Mouse (Mus musculus): Measurements from ENCODE around the gene Slc7a7.
"Not testable (repeated sequence)": the region's sequence is repeated elsewhere in the genome, so short reads cannot be mapped to it uniquely, and the experiment has no call there.

Gene Slc7a7

DNA sequence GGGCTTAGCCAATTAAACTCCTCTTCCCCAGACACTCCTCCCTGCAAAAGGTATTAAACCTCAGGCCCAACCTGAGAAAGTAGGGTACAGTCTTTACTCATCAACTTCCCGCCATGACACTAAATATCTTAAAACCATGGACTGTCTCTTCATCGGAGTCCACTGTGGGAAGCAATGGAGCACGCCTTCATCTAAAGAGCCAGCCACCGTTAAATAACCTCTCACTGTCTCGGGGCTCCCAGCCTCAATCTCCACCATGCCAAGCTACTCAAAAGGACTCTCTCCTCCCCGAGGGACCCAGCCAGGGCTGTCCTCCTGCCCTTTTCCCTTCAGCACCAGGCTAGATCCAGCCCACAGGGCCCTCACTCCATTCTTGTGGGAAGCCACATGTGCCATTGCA is 47.0 kb downstream of the Slc7a7 start:
- DNase-seq: no peak

GRCm38 (mm10) chr14:54369372-54369771 is 48.2 kb downstream of the Slc7a7 start:
- no peak for DNase-seq

GRCm38 (mm10) chr14:54367429-54368060 is 50.0 kb downstream of the Slc7a7 start:
- peak; percentile 50 to 65 for DNase-seq

DNA sequence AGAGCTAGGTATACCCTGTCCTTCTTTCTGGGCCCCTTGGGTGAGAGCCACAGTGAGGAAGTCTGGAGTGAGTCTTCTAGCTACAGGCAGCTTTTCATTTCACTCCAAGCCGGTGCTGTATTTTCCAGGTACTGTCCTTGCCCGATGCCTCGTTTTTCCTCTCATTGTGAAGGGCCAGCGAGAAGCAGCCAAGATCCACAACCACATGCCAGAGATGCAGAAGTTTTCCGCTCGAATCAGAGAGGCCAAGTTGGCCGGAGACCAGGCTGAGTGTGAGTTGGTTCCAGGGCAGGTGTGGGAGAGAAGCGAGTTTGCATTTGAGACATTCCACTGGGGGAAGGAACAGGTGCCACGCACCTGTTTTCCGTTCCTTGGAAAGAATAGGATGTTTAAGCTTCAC is 51.0 kb downstream of the Slc7a7 start:
- peak in 1 of 2 experiments; percentile 1 for DNase-seq

GRCm38 (mm10) chr14:54365026-54365645 is 52.4 kb downstream of the Slc7a7 start:
- DNase-seq: peak in 1 of 2 experiments; percentile 3

GRCm38 (mm10) chr14:54363156-54363555 is 54.4 kb downstream of the Slc7a7 start:
- no peak for DNase-seq

GRCm38 (mm10) chr14:54360577-54361340 is 56.8 kb downstream of the Slc7a7 start, which contains the start of gene Oxa1l:
Gene Oxa1l (plus strand): TSS chr14:54360834.
- DNase-seq: peak; percentile 95

DNA sequence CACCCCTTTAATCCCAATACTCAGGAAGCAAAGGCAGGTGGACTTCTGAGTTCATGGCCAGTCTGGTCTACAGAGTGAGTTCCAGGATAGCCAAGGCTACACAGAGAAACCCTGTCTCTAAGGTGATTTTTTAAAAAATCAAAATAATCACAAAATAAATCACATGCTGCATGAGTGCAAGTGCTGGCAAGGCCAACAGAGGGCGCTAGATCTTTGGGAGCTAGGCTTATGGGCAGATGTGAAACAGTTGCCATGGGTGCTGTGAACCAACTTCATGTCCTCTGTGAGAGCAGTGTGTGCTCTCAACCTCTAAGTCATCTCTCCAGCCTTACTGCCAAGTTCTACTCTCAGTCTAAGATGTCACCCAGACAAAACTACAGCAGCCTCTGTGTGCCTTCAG is 63.2 kb downstream of the Slc7a7 start:
- no peak for DNase-seq

DNA sequence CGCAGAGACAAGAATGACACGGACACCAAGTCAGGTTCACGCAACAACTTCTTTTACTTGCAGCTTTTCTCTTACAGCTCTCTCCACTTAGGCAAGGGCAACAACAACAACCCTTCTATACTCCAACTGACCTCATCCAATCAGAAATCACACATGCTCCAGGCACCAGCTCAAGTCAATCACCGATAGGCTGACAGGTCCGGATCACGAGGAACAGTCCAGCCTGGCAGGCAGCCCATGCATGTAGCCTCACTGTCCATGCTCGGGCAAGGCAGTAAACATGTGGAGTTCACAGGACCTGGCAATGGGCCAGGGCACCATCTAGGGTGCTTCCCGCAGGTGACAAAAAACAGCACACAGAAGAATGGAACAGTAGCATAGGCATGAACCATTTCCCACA is 65.3 kb downstream of the Slc7a7 start:
- DNase-seq: no peak

- DNase-seq: not testable (repeated sequence)
These were observed 66.6 kb downstream of the Slc7a7 start for GRCm38 (mm10) chr14:54350773-54351541.

GRCm38 (mm10) chr14:54341807-54342206 is 75.8 kb downstream of the Slc7a7 start:
- DNase-seq: not testable (repeated sequence)

GRCm38 (mm10) chr14:54340836-54341235 is 76.7 kb downstream of the Slc7a7 start:
- DNase-seq: no peak

GRCm38 (mm10) chr14:54333452-54334189 is 84.0 kb downstream of the Slc7a7 start:
- DNase-seq: peak in 1 of 2 experiments; percentile 22

DNA sequence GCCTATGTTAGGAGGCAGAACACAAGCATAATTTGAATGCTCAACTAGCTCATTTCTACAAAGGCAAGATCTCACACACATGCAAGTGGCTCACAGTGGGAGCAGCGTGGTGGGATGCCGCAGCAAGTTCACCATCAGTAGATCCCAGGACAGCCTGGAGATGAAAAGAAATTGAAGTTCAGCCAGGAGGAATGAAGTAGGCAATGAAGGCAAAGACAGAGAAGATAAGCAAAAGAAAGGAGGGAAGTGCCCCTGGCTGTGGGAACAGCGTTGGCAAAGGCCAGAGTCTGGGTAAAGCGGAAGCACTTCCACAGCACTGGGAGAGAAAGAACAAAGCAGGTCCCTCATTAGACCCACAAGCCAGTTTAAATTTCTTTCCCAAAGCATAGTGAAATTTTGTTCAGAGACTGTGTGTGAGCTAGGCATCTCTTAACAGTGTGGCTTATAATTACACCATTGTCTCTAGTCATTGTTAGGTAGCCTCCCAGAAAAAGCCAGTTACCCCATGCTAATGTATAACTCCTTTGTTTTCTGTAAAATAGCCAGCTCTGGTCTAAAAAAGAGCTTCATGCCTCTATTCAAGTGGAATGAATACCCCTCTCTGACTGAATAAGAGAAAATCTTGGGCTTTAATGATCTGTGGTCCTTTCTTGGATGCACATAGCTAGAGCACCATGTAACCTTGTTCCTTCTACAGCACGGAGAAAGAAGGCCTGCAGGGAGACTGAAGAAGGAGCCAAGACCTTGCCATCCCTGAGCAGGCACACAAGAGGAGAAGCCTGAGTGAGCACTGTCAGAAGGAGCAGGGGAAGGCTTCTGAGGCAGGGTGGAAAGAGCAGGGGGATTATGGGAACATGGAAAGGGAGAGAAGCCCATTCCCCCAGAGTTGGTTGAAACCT is 85.2 kb downstream of the Slc7a7 start:
- no peak for DNase-seq

DNA sequence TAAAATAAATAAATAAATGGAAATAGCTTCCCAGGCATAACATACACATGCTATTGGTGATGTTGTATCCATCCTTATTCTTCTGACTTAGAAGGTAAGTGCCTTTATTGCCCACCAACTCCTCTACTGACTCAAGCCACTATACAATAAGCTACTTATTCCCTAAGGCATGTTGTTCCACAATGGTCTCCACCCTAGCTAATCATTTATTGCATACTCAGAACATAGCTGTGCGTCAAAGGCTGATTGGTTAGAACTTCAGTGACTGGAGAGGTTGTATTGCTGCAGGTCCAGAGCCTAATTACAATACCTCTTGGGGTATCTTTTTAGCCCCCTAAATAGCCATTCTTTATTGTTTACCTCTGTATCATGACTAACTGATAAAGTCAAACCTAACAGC is 86.4 kb downstream of the Slc7a7 start:
- no peak for DNase-seq

- no peak for DNase-seq
These were observed 88.4 kb downstream of the Slc7a7 start for GRCm38 (mm10) chr14:54329201-54329600.

GRCm38 (mm10) chr14:54328548-54328947 is 89.0 kb downstream of the Slc7a7 start:
- no peak for DNase-seq

GRCm38 (mm10) chr14:54324486-54324885 is 93.1 kb downstream of the Slc7a7 start:
- DNase-seq: no peak

DNA sequence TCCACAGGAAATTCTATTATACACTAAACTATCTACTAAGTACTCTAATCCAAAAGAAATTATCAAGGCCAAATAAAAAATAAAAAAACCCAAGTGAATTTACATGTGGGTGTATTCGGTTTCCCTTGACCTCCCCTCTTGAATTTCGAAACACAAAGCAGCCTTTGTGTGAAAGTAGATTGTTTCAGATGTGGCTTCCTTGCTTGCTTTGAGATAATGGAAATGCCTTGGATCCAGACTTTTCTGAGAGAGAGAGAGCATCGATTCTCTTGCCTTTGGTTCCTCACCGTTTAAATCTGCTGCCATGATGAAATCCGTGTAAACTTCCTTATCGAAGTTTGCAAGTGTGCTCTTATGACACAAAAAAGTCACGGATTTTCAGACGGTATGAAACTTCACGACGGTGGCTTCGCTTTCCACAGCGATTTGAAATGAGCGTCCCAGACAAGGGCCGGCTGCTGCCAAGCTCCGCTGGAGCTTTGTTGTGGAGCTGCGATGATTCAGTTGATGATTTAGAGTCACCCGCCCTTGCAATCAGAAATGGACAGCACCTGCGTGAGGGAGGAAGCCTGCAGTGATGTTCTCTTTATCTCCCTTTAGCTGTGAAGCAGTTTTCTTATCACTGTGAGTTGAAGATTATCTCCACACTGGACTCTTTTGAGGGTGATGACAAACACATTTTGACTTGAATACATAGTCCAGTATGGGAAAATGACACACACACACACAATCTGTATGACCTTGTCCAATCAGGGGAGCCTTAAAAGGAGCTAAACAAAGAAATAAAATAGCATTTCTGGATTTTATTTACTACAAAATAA is 95.8 kb downstream of the Slc7a7 start:
- DNase-seq: no peak
